Mouse (Mus musculus): Measurements from ENCODE around the gene Rasgrf1.

GRCm38 (mm10) chr9:89946830-89947229 is 37.1 kb downstream of the Rasgrf1 start:
- TF ChIP-seq CTCF (IDR thresholded peaks at IDR 0.05; ENCODE audit: control insufficient read depth, insufficient read depth, low read length) = no peak
- TF ChIP-seq POLR2A (IDR thresholded peaks at IDR 0.05; ENCODE audit: borderline replicate concordance, control insufficient read depth, low read depth, low read length) = no peak

Measured in bone marrow, adult 2 months (tissue).